8 mouse cellular contexts compared by ENCODE assay signal in genomic region chr9:114367783-114368470, GRCm38 (mm10). TPM values are rescaled to one million over a fixed set of nuclear protein-coding genes. Genes with fewer than 3 reads are reported as not detected.
DNase-seq lines count a peak whose midpoint lies in the region; ATAC-seq and TF ChIP-seq lines count a peak whose summit lies in the region.

No protein-coding gene starts in this region.

- H3K36me3 ChIP-seq in forebrain, embryonic 15.5 days = no peaks in the 10 kb centered on the region
- no peaks in the 10 kb centered on the region for H3K36me3 ChIP-seq in neural tube, embryonic 15.5 days
- no peaks in the 10 kb centered on the region for H3K36me3 ChIP-seq in thymus, adult 2 months (ENCODE audit: control insufficient read depth, insufficient read depth, low read length)

- peak; percentile 84 for DNase-seq in ES-CJ7 (ENCODE audit: low read depth, low spot score)
- DNase-seq in cerebellum, adult 18-20 months = peak; percentile 55 to 76
- peak; percentile 86 to 89 for DNase-seq in heart, postnatal 14 days
- peak; percentile 84 to 87 for DNase-seq in layer of hippocampus, adult 18-20 months (ENCODE audit: low spot score in 2 of 2)
- peak; percentile 85 to 90 for DNase-seq in lung, adult 18-20 months
- DNase-seq in thymus, adult 2 months = peak; percentile 70

- peak; percentile 88 for ATAC-seq in forebrain, embryonic 15.5 days (replicated peaks)
- peak; percentile 86 for ATAC-seq in neural tube, embryonic 15.5 days (ENCODE audit: low FRiP score)

- H3K9me3 ChIP-seq in forebrain, embryonic 15.5 days = no peaks in the 10 kb centered on the region
- no peaks in the 10 kb centered on the region for H3K9me3 ChIP-seq in neural tube, embryonic 15.5 days (replicated peaks)

- no peak overlapping the region for H3K27ac ChIP-seq in forebrain, embryonic 15.5 days (replicated peaks)
- H3K27ac ChIP-seq in neural tube, embryonic 15.5 days (replicated peaks) = peak overlapping the region; percentile 60; the same call in 1 of the 2 replicates
- peak overlapping the region; percentile 11; the same call in 1 of the 2 replicates for H3K27ac ChIP-seq in thymus, adult 2 months (ENCODE audit: control insufficient read depth, insufficient read depth, low read length)

- no peak for TF ChIP-seq CTCF in thymus, adult 2 months (IDR thresholded peaks at IDR 0.05; ENCODE audit: borderline replicate concordance, control insufficient read depth, extremely low read depth, insufficient read depth, low read length, poor library complexity)

- no peak for TF ChIP-seq POLR2A in thymus, adult 2 months (IDR thresholded peaks at IDR 0.05; ENCODE audit: control insufficient read depth, extremely low read depth, insufficient read depth, low read length, poor library complexity)

- H3K27me3 ChIP-seq in forebrain, embryonic 15.5 days = no peaks in the 10 kb centered on the region
- H3K27me3 ChIP-seq in neural tube, embryonic 15.5 days (replicated peaks) = 0 out of 2 replicates have a peak, but pooled peaks cover 4% of the 10 kb centered on the region
- H3K27me3 ChIP-seq in thymus, adult 2 months (ENCODE audit: control insufficient read depth, insufficient read depth, low read length) = no peaks in the 10 kb centered on the region

- H3K9ac ChIP-seq in forebrain, embryonic 15.5 days (replicated peaks) = peak overlapping the region; percentile 54
- H3K9ac ChIP-seq in neural tube, embryonic 15.5 days (replicated peaks) = peak overlapping the region; percentile 59

- WGBS in forebrain, embryonic 15.5 days = under 1% methylated on average over 48 of the region's 48 CpGs
- under 1% methylated on average over 44 of the region's 48 CpGs for WGBS in neural tube, embryonic 15.5 days
- under 1% methylated on average over 48 of the region's 48 CpGs for WGBS in thymus, adult 2 months

- H3K4me2 ChIP-seq in forebrain, embryonic 15.5 days (replicated peaks) = peak overlapping the region; percentile 82
- H3K4me2 ChIP-seq in neural tube, embryonic 15.5 days = peak overlapping the region; percentile 84

- H3K4me1 ChIP-seq in forebrain, embryonic 15.5 days = peaks cover 9% of the 10 kb centered on the region; the same call in 1 of the 2 replicates
- peaks cover 9% of the 10 kb centered on the region for H3K4me1 ChIP-seq in neural tube, embryonic 15.5 days
- H3K4me1 ChIP-seq in thymus, adult 2 months (replicated peaks; ENCODE audit: control insufficient read depth, insufficient read depth, low read length) = peaks cover 3% of the 10 kb centered on the region

- peak overlapping the region; percentile 49 for H3K4me3 ChIP-seq in forebrain, embryonic 15.5 days
- peak overlapping the region; percentile 52 for H3K4me3 ChIP-seq in neural tube, embryonic 15.5 days (replicated peaks)
- peak overlapping the region; percentile 60 for H3K4me3 ChIP-seq in thymus, adult 2 months (ENCODE audit: control insufficient read depth, insufficient read depth, low read length)

- intact Hi-C loops in heart, postnatal 14 days (cut with DNase I) = no loop called here

RNA-seq across cellular contexts. Expression of gene Crtap, which starts 22.5 kb away (rescaled TPM):
- 19.9 and 20.2 TPM in 2 replicates for polyA plus RNA-seq in forebrain, embryonic 15.5 days (2015; fragmentation: Nextera tagmentation; extraction: Ambion mirVana)
- total RNA-seq in heart, postnatal 14 days (2021) = 10 to 100 TPM; 35.4 to 41.3 TPM
- total RNA-seq in layer of hippocampus, adult 18-20 months (2021) = 1 to 10 TPM; 6.8 to 7.8 TPM
- polyA plus RNA-seq in neural tube, embryonic 15.5 days (2015; fragmentation: Nextera tagmentation; extraction: Ambion mirVana) = 34.0 and 42.8 TPM in 2 replicates
- polyA plus RNA-seq in thymus, adult 2 months (2012; rRNA removed) = 33.8 and 34.0 TPM in 2 replicates

RNA-seq across cellular contexts. Expression of gene Glb1, which starts 32.9 kb away (rescaled TPM):
- 21.6 and 21.9 TPM in 2 replicates for polyA plus RNA-seq in forebrain, embryonic 15.5 days (2015; fragmentation: Nextera tagmentation; extraction: Ambion mirVana)
- total RNA-seq in heart, postnatal 14 days (2021) = 10 to 100 TPM; 18.5 to 19.2 TPM
- total RNA-seq in layer of hippocampus, adult 18-20 months (2021) = 10 to 100 TPM; 20.1 to 20.9 TPM
- 30.9 and 38.2 TPM in 2 replicates for polyA plus RNA-seq in neural tube, embryonic 15.5 days (2015; fragmentation: Nextera tagmentation; extraction: Ambion mirVana)
- polyA plus RNA-seq in thymus, adult 2 months (2012; rRNA removed) = 55.3 and 59.5 TPM in 2 replicates

RNA-seq across cellular contexts. Expression of gene Tmppe, which starts 33.0 kb away (rescaled TPM):
- polyA plus RNA-seq in forebrain, embryonic 15.5 days (2015; fragmentation: Nextera tagmentation; extraction: Ambion mirVana) = 7.5 and 7.7 TPM in 2 replicates
- 1 to 10 TPM; 4.5 to 4.8 TPM for total RNA-seq in heart, postnatal 14 days (2021)
- total RNA-seq in layer of hippocampus, adult 18-20 months (2021) = 10 to 100 TPM; 11.3 to 11.6 TPM
- polyA plus RNA-seq in neural tube, embryonic 15.5 days (2015; fragmentation: Nextera tagmentation; extraction: Ambion mirVana) = 8.8 and 11.8 TPM in 2 replicates
- polyA plus RNA-seq in thymus, adult 2 months (2012; rRNA removed) = 23.8 and 25.4 TPM in 2 replicates

RNA-seq across cellular contexts. Expression of gene Bcl2a1c, which starts 38.0 kb away (rescaled TPM):
- polyA plus RNA-seq in forebrain, embryonic 15.5 days (2015; fragmentation: Nextera tagmentation; extraction: Ambion mirVana) = not detected in 2 replicates
- total RNA-seq in heart, postnatal 14 days (2021) = not detected
- total RNA-seq in layer of hippocampus, adult 18-20 months (2021) = not detected
- polyA plus RNA-seq in neural tube, embryonic 15.5 days (2015; fragmentation: Nextera tagmentation; extraction: Ambion mirVana) = not detected in 2 replicates
- polyA plus RNA-seq in thymus, adult 2 months (2012; rRNA removed) = not detected in 2 replicates
